8 mouse cellular contexts compared by ENCODE assay signal in the genomic region with DNA sequence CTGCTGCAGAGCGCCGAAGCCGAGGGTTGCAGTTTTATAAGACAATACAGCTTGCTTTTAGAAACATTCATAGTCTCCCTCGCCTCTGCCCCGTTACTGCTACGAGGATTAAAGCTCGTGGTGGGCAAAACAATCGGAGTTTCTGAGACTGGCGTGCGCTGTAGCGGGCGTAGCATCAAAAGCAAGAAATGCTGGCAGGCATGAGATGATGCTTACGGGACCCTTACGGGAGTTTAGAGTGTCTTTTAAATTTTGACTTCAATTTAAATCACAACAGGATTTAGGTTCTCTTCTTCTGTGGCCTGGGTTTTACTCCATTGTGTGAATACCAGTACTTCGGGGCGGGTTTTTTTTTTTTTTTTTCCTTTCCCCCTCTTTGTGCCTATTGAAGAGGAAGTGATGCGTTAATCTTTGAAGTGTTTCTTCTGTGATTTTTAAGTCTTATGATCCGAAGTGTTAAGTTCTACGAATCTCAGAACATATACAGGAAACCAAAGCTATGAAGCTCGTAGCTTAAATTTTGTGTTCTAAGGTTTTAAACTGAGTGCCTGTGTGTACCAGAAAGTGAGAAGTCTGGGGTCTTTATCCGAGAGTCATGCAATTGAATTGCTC. TPM values are rescaled to one million over a fixed set of nuclear protein-coding genes. Genes with fewer than 3 reads are reported as not detected.
DNase-seq lines count a peak whose midpoint lies in the region; ATAC-seq and TF ChIP-seq lines count a peak whose summit lies in the region.

No protein-coding gene starts in this region.

- no peak for DNase-seq in testis, postnatal 14 days (ENCODE audit: low spot score)
- DNase-seq in limb, embryonic 14.5 days (ENCODE audit: low spot score): peak; percentile 46
- DNase-seq in cerebellum, adult 18-20 months: no peak
- no peak for DNase-seq in gastrocnemius, postnatal 36 days
- no peak for DNase-seq in yolk sac, embryonic 10.5 days (ENCODE audit: low spot score)

- TF ChIP-seq CTCF in testis, adult 2 months (IDR thresholded peaks at IDR 0.05; ENCODE audit: control insufficient read depth, insufficient read depth, insufficient replicate concordance, low read depth, low read length): no peak

- H3K4me2 ChIP-seq in limb, embryonic 14.5 days (replicated peaks; ENCODE audit: low read depth, low read length, severe bottlenecking): peak overlapping the region; percentile 79
- H3K4me2 ChIP-seq in stomach, embryonic 16.5 days (ENCODE audit: low read depth, low read length): peak overlapping the region; percentile 74

- peak; percentile 31 for ATAC-seq in erythroblast, adult 5-6 weeks (replicated peaks; ENCODE audit: low FRiP score, poor library complexity, severe bottlenecking)
- no peak for ATAC-seq in limb, embryonic 14.5 days (ENCODE audit: low FRiP score, low read depth)
- no peak for ATAC-seq in stomach, embryonic 16.5 days (ENCODE audit: insufficient read depth, low FRiP score)

- peak overlapping the region; percentile 86 for H3K4me3 ChIP-seq in testis, adult 2 months (ENCODE audit: control insufficient read depth, low read depth, low read length)
- peak overlapping the region; percentile 88 for H3K4me3 ChIP-seq in limb, embryonic 14.5 days (replicated peaks; ENCODE audit: low read length)
- H3K4me3 ChIP-seq in stomach, embryonic 16.5 days (replicated peaks; ENCODE audit: low read length): peak overlapping the region; percentile 68

- TF ChIP-seq POLR2A in testis, adult 2 months (IDR thresholded peaks at IDR 0.05; ENCODE audit: control insufficient read depth, low read depth, low read length): no peak
- no peak for TF ChIP-seq POLR2A in limb, embryonic 14.5 days (IDR thresholded peaks at IDR 0.05; ENCODE audit: borderline replicate concordance, extremely low read depth, insufficient read depth, insufficient read length)

- H3K4me1 ChIP-seq in testis, adult 2 months (ENCODE audit: control insufficient read depth, insufficient read depth, low read length): peaks cover 2% of the 10 kb centered on the region; the same call in 1 of the 2 replicates
- peaks cover 25% of the 10 kb centered on the region for H3K4me1 ChIP-seq in limb, embryonic 14.5 days (ENCODE audit: control insufficient read depth, insufficient read depth, low read length)
- peaks cover 14% of the 10 kb centered on the region for H3K4me1 ChIP-seq in stomach, embryonic 16.5 days (ENCODE audit: control insufficient read depth, insufficient read depth, low read length)

- no peaks in the 10 kb centered on the region for H3K36me3 ChIP-seq in testis, adult 2 months (ENCODE audit: control insufficient read depth, insufficient read depth, low read length)
- H3K36me3 ChIP-seq in limb, embryonic 14.5 days (ENCODE audit: control insufficient read depth, insufficient read depth, low read length): no peaks in the 10 kb centered on the region
- H3K36me3 ChIP-seq in stomach, embryonic 16.5 days (ENCODE audit: control insufficient read depth, insufficient read depth, low read length): no peaks in the 10 kb centered on the region

- intact Hi-C loops in gastrocnemius, postnatal 36 days (cut with DNase I): no loop called here

- WGBS in limb, embryonic 14.5 days: under 1% methylated on average over 21 of the region's 21 CpGs
- WGBS in stomach, embryonic 16.5 days: 1% methylated on average over 21 of the region's 21 CpGs

- no peaks in the 10 kb centered on the region for H3K27me3 ChIP-seq in testis, adult 2 months (ENCODE audit: control insufficient read depth, insufficient read depth, low read length)
- H3K27me3 ChIP-seq in limb, embryonic 14.5 days (ENCODE audit: control insufficient read depth, insufficient read depth, low read length): no peaks in the 10 kb centered on the region
- no peaks in the 10 kb centered on the region for H3K27me3 ChIP-seq in stomach, embryonic 16.5 days (ENCODE audit: control insufficient read depth, insufficient read depth, low read length)

- H3K9ac ChIP-seq in limb, embryonic 14.5 days (ENCODE audit: low read depth, low read length, severe bottlenecking): peak overlapping the region; percentile 97
- peak overlapping the region; percentile 90 for H3K9ac ChIP-seq in stomach, embryonic 16.5 days (ENCODE audit: low read length)

- no peaks in the 10 kb centered on the region for H3K9me3 ChIP-seq in limb, embryonic 14.5 days (ENCODE audit: control insufficient read depth, low read length)
- H3K9me3 ChIP-seq in stomach, embryonic 16.5 days (replicated peaks; ENCODE audit: control insufficient read depth, low read length): no peaks in the 10 kb centered on the region

- H3K27ac ChIP-seq in testis, adult 2 months (ENCODE audit: control insufficient read depth, insufficient read depth, low read depth, low read length): peak overlapping the region; percentile 76
- H3K27ac ChIP-seq in limb, embryonic 14.5 days (replicated peaks; ENCODE audit: low read depth, low read length): peak overlapping the region; percentile 96
- H3K27ac ChIP-seq in stomach, embryonic 16.5 days (ENCODE audit: low read length): peak overlapping the region; percentile 97

RNA-seq across cellular contexts. Expression of gene Rcbtb1, which starts 0.7 kb away (rescaled TPM):
- polyA plus RNA-seq in testis, adult 2 months (2012; rRNA removed): 4.9 and 5.6 TPM in 2 replicates
- 1.9 and 7.9 TPM in 2 replicates for total RNA-seq in erythroblast, adult 5-6 weeks (2015; ENCODE audit: low replicate concordance)
- 7.8 and 9.3 TPM in 2 replicates for total RNA-seq in erythroblast, adult 5-6 weeks (2017; ENCODE audit: low replicate concordance)
- 49.7 and 52.5 TPM in 2 replicates for polyA plus RNA-seq in limb, embryonic 14.5 days (2012; rRNA removed)
- polyA plus RNA-seq in limb, embryonic 14.5 days (2014; fragmentation: Nextera tagmentation; extraction: Ambion mirVana): 46.9 and 59.0 TPM in 2 replicates
- polyA plus RNA-seq in stomach, embryonic 16.5 days (2015; fragmentation: Nextera tagmentation; extraction: Ambion mirVana): 36.2 and 43.0 TPM in 2 replicates
- 10 to 100 TPM in 1 of 2 experiments, 1 to 10 TPM in 1; 9.1 to 11.4 TPM for total RNA-seq in gastrocnemius, postnatal 36 days (2021)

RNA-seq across cellular contexts. Expression of gene Gm5142, which starts 23.2 kb away (rescaled TPM):
- 613 and 779 TPM in 2 replicates for polyA plus RNA-seq in testis, adult 2 months (2012; rRNA removed)
- total RNA-seq in erythroblast, adult 5-6 weeks (2015; ENCODE audit: low replicate concordance): not detected in 2 replicates
- total RNA-seq in erythroblast, adult 5-6 weeks (2017; ENCODE audit: low replicate concordance): not detected in 2 replicates
- polyA plus RNA-seq in limb, embryonic 14.5 days (2012; rRNA removed): not detected in 2 replicates
- not detected in 2 replicates for polyA plus RNA-seq in limb, embryonic 14.5 days (2014; fragmentation: Nextera tagmentation; extraction: Ambion mirVana)
- polyA plus RNA-seq in stomach, embryonic 16.5 days (2015; fragmentation: Nextera tagmentation; extraction: Ambion mirVana): not detected in 2 replicates
- not detected for total RNA-seq in gastrocnemius, postnatal 36 days (2021)

RNA-seq across cellular contexts. Expression of gene Gm6904, which starts 58.3 kb away (rescaled TPM):
- polyA plus RNA-seq in testis, adult 2 months (2012; rRNA removed): not detected in 2 replicates
- not detected in 2 replicates for total RNA-seq in erythroblast, adult 5-6 weeks (2015; ENCODE audit: low replicate concordance)
- 0.51 TPM in 1 of 2 replicates, not detected in the other for total RNA-seq in erythroblast, adult 5-6 weeks (2017; ENCODE audit: low replicate concordance)
- not detected in 2 replicates for polyA plus RNA-seq in limb, embryonic 14.5 days (2012; rRNA removed)
- polyA plus RNA-seq in limb, embryonic 14.5 days (2014; fragmentation: Nextera tagmentation; extraction: Ambion mirVana): not detected in 2 replicates
- not detected in 2 replicates for polyA plus RNA-seq in stomach, embryonic 16.5 days (2015; fragmentation: Nextera tagmentation; extraction: Ambion mirVana)
- total RNA-seq in gastrocnemius, postnatal 36 days (2021): not detected

RNA-seq across cellular contexts. Expression of gene 1700129C05Rik, which starts 59.0 kb away (rescaled TPM):
- 463 and 718 TPM in 2 replicates for polyA plus RNA-seq in testis, adult 2 months (2012; rRNA removed)
- not detected in 2 replicates for total RNA-seq in erythroblast, adult 5-6 weeks (2015; ENCODE audit: low replicate concordance)
- total RNA-seq in erythroblast, adult 5-6 weeks (2017; ENCODE audit: low replicate concordance): 1.8 TPM in 1 of 2 replicates, not detected in the other
- not detected in 2 replicates for polyA plus RNA-seq in limb, embryonic 14.5 days (2012; rRNA removed)
- polyA plus RNA-seq in limb, embryonic 14.5 days (2014; fragmentation: Nextera tagmentation; extraction: Ambion mirVana): not detected in 2 replicates
- not detected in 2 replicates for polyA plus RNA-seq in stomach, embryonic 16.5 days (2015; fragmentation: Nextera tagmentation; extraction: Ambion mirVana)
- not detected for total RNA-seq in gastrocnemius, postnatal 36 days (2021)

Comparison
In these comparisons a context has a peak if more than half of its experiments do, and no peak if none do; other contexts are left out.
1. RNA of gene Gm5142, which starts 23.2 kb away (polyA plus RNA-seq): 613 to 779 TPM in testis, adult 2 months; not detected in limb, embryonic 14.5 days and not detected in stomach, embryonic 16.5 days; every median in the first group is over 100 times any median in the second.
2. Peak in every context shown above with its lines, with median percentiles within 50 percentile points of each other: H3K27ac ChIP-seq and H3K4me3 ChIP-seq.